Mouse (Mus musculus) brown adipose tissue, adult 24 weeks (tissue): Measurements from ENCODE around the gene Fam189a2. TPM values are rescaled to one million over a fixed set of nuclear protein-coding genes. Genes with fewer than 3 reads are reported as not detected.

Experiments used
- H3K27ac ChIP-seq: fragments of 200-500 bp; replicated peaks from 2 replicates; pipeline ENCODE4 v1.5.1; 2012; ENCODE audit warnings: low read depth, mild to moderate bottlenecking, low read length
- H3K4me1 ChIP-seq: fragments of 200-500 bp; 2 replicates; pipeline ENCODE4 v1.6.1; 2012; ENCODE audit warnings: low read length, mixed read lengths; ENCODE audit not compliant: control insufficient read depth, insufficient read depth, insufficient read length
- H3K4me3 ChIP-seq: fragments of 200-500 bp; 2 replicates; pipeline ENCODE4 v1.5.1; 2012; ENCODE audit warnings: low read depth, mild to moderate bottlenecking, low read length, moderate library complexity; ENCODE audit not compliant: insufficient read depth
- polyA plus RNA-seq: library from polyadenylated mRNA; stranded (reverse); fragments of >200 nt; gene quantifications from 2 replicates; pipeline ENCODE4 v1.2.4, GENCODE M21; 2012; ENCODE audit not compliant: missing spikeins, insufficient read depth, insufficient read length

The Fam189a2 gene
- polyA plus RNA-seq, 1 experiment = 2.9 TPM

DNA sequence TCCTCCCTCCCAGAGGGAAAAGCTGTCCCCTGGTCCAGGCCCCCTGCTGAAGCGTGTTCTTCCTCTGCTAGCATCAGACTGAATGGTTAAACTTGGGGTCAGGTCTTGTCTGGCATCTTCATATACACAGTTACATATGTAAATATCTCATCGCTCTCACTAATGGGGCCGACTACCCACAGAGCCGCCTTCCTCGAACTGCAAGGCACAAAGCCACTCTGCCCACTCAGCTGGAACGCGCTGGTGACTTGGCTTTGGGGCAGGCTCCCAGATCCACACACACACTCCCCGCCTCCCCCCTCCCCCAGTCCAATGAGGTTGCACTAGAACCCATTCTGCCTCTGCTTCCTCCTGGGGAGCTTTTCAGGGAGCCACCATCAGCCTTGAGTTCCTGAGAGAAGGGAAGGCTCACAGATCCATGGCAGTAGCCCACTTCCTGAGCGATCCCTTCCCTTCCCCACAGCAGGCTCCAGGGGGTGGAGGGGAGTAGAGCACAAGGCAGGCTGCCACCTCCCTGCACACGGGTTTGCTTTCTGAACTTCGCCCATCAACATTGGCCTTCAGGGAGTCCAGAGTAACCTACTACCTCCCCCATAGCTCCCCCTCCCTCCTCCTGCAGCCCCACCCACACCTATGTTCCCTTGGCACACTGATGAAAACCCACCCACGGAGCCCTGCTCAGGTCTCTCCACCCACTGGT, 82.4 kb downstream of the Fam189a2 start:
- Histone ChIP-seq H3K27ac (no peak overlapping the region), H3K4me1 (no peaks in the 10 kb centered on the region), H3K4me3 (no peak overlapping the region)

DNA sequence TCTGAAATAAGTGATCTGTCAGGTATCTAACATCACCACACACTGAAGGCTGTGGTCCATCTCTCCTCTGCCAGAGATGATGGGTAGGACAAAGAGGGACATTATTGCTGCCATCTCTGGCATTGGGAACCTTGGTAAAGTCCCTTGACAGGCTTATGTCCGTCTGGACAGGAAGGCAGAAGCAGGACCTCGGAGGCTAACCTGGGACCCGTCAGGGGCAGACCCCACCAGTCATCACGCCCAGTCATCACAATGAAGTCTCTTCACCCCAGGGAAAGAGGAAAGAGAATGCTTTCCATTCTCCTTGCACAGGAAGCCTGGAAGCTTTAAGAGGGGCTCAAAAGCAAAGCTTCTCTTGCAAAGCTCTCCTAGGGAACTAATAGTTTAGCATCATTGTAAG, 82.9 kb downstream of the Fam189a2 start:
- no peak overlapping the region for H3K4me3 ChIP-seq
- H3K27ac ChIP-seq = no peak overlapping the region
- no peaks in the 10 kb centered on the region for H3K4me1 ChIP-seq

DNA sequence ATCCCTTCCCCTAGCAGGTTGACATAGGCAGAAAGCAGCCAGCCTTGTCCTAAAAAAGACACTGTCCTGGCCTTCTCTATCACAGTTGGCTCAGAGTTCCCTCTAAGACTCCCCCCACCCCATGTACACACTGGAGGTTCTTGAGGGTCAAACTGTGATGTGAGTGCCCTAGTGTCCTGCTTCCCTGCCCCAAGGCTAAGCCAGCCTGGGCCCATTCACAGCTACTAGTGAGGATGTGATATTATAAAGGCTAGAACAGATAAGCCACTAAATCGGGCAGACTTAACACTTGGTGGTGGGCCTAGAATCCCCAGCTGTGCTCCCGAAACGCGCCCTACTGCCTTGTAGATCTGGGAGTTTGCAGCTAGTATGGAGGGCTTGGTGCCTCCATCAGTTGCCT, 84.1 kb downstream of the Fam189a2 start:
- H3K27ac ChIP-seq = no peak overlapping the region
- no peak overlapping the region for H3K4me3 ChIP-seq
- H3K4me1 ChIP-seq = no peaks in the 10 kb centered on the region

DNA sequence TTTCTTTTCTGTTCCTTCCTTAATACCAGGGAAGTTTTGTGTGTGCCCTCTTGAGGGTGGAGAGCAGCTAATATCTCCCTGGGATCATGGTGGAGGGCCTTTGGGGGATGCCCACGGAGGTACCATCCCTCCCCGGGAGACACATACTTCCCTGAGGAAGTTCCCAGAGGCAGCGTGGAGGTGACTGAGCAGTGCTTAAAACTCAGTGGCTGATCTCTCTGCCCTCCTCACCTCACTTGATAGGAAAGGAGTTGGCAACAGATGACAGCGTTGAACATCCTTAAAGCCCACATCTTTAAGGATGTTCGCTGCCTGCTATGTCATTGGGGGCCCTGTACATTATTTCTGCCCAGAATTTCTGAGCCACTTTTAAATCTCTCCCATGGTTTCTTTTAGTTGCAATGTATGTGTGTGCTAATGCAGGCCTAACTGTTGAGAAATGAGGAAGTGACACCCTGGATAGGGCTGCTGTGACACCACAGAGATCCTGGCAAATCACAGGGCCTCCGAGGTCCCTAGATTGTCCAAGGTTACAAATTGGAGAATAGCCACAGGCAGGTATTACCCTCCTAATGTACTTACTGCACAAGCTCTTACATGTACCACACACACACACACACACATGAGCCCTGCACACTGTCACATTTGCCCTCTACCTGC, 84.7 kb downstream of the Fam189a2 start:
- no peak overlapping the region for H3K4me3 ChIP-seq
- no peaks in the 10 kb centered on the region for H3K4me1 ChIP-seq
- no peak overlapping the region for H3K27ac ChIP-seq

DNA sequence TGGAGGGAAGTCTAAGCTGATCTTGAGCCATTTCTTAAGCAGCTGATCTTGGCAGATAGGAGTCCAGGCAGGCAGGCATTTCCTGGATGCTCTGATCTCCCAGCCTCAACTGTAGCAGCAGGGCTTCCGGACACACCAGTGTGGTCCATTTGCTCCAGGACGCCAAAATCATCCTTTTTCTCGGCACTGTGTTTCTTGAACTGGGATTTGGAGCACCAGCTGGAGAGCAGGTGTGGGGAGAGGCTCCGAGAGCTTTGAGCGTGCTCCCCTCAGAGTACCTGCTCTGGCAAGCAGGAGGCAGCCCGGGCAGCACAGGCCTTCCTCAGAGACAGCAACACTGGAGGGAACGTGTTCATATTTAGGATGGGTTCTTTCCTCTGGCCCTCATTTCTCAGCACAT, 87.9 kb downstream of the Fam189a2 start:
- no peak overlapping the region for H3K27ac ChIP-seq
- H3K4me3 ChIP-seq = no peak overlapping the region
- H3K4me1 ChIP-seq = no peaks in the 10 kb centered on the region

DNA sequence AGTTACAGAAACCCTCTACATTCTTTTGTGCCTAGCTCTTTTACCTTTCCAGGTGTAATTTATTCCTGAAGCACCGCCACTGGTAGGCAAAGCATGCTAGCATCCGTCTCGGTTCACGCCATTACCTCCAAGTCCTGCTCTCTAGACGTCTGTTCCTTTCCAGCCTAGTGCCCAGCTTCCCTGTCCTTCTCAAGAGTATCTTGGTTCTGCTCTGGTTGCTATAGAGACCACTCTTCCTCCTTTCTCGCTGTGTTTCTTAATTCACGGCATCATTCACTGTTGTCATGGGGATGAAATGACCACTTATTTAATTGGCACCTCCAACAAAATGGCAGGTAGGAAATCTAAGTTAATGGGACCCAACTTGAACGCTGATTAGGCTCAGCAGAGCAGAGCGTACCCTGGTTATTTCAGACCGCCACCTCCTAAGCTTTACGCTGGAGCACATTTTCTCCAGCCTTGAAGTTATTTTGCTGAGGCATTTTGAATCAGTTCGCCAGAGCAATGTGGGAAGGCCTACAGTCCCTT, 89.3 kb downstream of the Fam189a2 start:
- no peak overlapping the region for H3K4me3 ChIP-seq
- no peaks in the 10 kb centered on the region for H3K4me1 ChIP-seq
- no peak overlapping the region for H3K27ac ChIP-seq

DNA sequence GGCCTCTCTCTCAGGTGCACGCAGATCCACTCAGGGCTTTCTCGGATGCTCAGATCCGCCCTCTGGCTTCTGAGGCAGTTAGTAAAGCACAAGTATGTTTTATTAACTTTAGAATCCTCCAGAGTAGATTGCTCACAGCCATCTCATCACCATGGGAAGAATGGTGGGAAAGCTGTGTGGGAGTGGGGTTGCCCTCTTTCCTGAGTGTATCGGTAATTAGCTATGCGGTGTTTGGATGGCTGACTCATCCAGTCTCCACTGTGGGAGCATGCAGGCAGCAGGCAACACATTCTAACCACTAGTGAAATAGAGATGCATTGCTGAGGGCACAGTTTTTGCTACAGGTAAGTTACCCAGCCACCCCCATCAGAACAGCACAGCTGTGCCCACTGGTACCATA, 100.0 kb downstream of the Fam189a2 start:
- Histone ChIP-seq H3K4me1 (no peaks in the 10 kb centered on the region), H3K4me3 (no peak overlapping the region), H3K27ac (no peak overlapping the region)

DNA sequence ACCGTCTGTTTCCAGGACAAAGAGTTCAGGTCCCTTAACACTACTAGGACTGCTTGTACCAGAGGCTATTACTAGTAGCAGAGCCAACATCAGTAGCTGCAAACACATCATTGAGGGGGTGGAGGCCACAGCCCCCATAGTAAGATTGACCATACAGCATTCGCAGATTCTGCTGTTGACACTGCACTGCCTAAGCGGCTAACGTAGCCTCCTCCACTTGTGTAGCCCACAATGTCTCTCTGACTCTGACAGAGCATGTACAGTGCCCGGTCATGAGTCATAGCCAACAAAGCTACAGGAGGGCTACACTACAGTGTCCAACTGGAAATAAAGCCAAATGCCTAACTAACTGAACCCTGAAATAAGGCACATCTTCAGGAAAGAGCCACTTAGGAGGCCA, 105.3 kb downstream of the Fam189a2 start:
- no peak overlapping the region for H3K4me3 ChIP-seq
- H3K27ac ChIP-seq = no peak overlapping the region
- H3K4me1 ChIP-seq = no peaks in the 10 kb centered on the region

DNA sequence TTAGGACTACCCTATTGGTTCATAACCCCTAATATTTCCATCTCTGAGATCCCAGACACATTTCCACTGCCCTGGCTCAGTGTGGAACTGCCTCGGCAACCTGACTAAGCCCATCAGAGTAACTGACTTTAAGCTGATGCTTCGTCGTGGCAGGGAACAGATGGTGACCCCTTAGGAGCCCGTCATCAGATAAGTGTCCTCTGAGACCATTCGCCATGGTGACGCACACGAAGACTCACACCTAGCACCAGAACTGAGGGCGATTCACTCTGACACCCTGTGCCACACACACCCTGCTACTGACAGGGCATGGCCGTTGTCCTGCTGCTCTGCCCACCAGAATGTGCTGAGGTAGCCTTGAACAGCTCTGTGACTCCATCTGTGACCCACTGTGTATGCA, 106.0 kb downstream of the Fam189a2 start:
- H3K4me3 ChIP-seq = no peak overlapping the region

DNA sequence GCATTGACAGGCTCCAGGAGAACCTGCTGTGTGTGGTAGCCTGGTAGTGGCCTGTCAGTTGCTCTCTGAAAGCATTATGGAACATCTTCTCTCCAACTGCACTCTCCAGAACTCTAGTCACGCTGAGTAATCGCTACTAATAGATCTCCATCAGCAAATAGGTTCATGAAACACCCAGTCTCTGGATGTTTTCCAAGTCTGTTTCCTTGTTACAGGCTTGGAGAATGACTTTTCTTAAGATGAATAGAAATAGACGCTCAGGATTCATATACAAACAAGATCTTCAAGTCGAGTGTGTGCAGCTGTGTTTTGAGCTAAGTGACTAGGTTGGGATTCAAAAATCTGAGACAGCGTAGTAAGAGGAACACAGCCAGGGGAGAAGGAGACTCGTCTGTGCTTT, 106.8 kb downstream of the Fam189a2 start:
- no peak overlapping the region for H3K4me3 ChIP-seq
- H3K27ac ChIP-seq = no peak overlapping the region
- no peaks in the 10 kb centered on the region for H3K4me1 ChIP-seq

More for the DNA sequence above, 106.0 kb downstream of the Fam189a2 start:
- Histone ChIP-seq H3K27ac (no peak overlapping the region), H3K4me1 (no peaks in the 10 kb centered on the region)

Other genes starting within 250 kb of the Fam189a2 start
- 4.5 and 5.5 TPM in 2 replicates for gene Tjp2, start 194.0 kb upstream of the Fam189a2 start, polyA plus RNA-seq
- gene Fxn, start 249.6 kb upstream of the Fam189a2 start, polyA plus RNA-seq = 18.6 and 37.2 TPM in 2 replicates